Mouse (Mus musculus) forelimb bud, embryonic 11.5 days (tissue): Measurements from ENCODE around the gene Hes6.

Source experiments
- DNase-seq: peaks from one replicate; pipeline ENCODE4 v3.0.0-alpha.2; 2012; ENCODE audit warnings: low read depth, low spot score

Gene Hes6

DNA sequence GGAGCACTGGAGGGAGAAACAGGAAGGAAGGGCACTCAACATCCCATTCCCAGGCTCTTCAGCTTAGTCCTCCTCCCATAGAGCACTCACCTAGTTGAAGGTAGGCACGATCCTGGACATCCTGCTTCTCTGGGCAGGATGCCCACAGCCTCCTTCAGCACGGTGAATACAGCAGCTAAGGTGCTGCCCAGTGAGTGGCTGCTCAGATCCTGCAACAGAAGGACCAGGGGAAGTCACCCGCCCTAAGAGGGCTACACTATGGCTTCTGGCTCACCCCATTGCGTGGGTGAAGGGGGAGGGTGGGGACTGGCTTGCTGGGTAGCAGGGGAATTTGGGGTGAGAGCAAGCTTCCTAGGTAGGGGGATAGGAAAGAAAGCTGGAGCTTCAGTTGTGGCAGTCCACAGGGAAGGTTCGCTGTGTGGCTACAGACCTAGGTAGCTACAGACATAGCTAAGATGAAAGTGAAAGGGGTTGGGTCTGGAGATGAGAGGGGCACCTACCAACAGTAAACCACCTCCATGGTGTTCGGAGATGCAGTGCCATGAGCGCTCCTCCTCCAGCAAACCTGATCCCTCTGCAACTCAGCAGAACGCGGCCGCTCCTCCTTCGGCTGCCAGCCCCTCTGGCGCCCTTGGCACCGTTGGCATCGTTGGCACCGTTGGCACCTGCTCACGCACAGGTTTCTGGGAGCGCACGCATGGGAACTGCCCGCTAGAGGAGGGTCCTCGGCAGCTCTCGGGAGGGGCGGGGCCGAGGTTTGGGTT lies 8.2 kb downstream of the Hes6 start:
- DNase-seq, result no peak

DNA sequence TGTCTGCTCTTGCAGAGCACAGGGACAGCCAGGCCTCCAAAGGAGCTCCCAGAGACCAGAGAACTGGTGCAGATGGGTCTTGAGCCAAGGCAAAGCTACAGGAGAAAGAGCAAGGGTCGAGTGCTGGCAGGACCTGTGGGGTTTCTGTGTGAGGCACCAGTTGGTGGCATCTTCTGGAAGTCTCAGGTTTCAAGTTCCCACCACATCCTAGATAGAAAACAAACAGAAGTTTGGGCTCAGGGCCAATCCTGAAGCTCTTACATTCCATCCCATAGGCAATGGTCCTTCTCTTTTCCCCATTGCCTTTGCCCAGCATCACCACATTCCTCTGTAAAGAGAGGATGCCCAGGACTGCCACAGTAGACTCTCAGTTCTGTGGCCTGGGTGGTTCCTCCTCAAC lies 8.9 kb downstream of the Hes6 start:
- DNase-seq, result no peak

DNA sequence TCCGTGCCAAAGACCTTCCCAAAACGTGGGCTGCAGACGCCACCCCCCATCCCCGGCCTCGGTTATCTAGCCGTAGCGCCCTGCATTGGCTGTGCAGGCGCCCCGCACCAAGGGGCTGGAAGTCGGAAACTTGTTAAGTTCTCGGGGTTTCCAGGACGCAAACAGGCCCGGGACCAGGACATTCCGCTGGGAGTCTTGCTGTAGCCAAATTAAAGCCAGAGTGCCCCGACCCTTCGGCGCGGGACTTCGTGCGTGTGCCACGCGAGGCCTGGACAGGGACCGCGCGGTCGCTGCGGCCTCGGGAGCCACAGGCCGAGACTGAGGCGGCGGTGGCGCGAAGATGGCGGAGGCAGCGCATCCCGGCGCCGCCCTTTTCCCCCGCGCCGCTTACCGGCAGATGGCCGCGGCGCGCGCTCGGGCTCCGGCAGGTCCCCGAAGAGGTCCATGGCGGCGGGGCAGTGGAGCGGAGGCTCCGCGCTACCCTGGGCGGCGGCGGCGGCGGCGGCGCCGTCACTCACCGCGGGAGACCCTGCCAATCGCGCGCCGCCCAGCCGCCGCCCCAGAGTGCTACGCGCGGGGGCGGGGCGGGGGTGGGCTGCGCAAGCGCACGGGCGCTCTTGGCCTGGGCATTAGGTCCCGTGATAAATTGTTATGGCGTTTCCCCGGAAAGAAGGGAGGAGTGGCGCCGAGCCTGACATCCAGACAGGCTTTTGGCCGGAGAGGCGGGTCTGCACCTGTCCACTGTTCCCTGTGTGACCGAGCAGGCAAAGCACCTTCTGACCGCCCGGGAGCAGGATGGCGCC lies 15.4 kb downstream of the Hes6 start, which contains the start of gene Ilkap:
TSS of gene Ilkap (minus strand) at position 556 of the 803 bp plus-strand sequence.
- DNase-seq, result peak; percentile 77

DNA sequence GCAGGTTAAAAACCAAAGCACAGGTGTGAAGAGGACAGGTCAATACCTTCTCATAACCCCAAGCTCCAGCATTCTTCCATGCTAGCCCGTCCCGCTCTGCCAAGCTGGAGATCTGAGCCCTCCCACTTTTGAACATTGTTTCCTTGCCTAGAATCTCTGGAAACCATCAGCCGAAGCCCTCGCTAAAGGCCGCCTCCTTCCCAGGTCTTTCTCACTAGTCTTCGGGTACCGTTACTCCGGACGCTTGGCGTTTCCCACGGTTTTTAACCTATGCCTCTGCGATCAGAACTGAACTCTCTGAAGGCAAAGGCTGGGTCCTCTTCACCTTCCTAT lies 15.9 kb downstream of the Hes6 start:
- DNase-seq, result no peak

DNA sequence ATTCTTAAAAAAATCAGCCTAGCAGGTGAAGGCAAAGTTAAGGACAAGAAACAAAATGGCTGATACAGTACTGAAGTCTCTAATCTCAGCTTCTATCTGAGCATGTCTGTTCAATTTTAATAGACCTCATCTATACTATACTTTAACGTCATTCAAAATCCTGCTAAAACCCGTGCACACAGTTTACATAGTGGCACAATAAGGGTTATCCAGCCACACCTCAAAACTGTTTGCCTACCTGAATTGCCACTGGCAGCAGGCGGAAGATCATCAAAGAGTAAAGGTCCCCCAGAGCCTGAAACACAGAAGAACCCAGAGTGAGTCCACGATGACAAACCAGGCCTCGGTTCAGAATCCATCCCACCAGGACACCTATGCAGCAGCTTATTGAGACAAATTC lies 23.5 kb downstream of the Hes6 start:
- no peak for DNase-seq

DNA sequence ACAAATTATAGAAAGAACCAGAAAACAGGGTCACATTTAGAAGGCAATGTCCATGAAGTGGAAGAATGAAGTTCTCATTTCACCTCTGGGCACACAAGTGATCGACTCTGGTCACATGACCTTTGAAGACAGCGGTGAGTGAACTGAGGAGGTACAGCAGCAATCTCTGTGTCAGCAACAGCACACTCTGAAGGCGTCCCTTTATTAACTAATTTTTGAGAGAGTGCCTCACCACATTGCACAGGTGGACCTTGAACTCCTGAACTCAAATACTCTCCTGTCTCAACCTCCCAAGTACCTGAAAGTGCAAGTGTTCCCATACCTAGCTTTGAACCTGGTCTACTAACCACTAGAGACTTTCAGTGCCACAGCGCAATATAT lies 32.8 kb downstream of the Hes6 start:
- DNase-seq, result no peak

DNA sequence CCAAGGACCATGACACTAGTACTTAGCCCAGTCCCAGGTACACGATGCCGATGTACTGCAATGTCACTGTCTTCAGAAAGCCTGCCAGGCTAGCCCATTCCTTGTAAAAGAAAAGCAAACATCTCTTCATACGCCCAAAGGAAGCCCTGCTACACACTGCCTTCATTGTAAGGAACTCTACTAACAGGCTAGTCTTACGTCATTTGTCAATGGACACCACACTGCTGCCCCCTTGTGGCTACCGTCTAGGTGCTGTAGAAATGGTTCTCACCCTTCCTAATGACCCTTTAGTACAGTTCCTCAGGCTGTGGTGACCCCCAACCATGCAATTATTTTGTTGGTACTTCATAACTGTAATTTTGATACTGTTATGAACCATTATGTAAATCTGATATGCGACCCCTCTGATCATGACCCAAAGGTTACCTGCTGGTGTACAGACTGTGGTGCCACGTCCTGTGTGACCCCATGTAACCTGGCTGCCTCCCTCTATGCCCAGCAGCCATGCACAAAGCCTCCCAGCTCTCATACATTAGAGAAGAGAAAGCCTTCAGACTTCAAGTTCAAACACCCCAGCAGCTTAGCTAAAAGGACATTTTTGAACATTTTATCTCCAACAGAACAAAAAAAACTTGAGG lies 33.3 kb downstream of the Hes6 start:
- DNase-seq, result peak; percentile 82

DNA sequence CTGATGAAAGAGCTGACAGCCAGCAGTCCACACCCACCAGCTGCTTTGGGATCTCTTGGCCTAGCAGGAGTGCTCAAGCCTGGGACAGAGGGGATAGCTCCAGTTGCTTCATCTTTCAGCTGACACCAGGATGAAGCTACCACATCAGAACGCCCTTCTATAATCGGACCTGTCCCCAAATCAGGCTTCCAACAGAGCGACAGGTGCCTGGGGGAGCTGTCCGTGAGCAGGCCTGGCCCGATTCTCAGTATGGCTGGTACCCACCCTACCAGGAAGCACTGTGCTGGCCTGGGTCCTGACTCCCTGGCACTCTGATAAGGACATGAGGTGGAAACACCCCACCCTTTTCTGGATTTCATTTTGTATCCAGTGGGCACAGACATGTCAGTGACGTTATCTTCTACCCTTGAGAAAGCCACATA lies 40.4 kb downstream of the Hes6 start:
- no peak for DNase-seq

DNA sequence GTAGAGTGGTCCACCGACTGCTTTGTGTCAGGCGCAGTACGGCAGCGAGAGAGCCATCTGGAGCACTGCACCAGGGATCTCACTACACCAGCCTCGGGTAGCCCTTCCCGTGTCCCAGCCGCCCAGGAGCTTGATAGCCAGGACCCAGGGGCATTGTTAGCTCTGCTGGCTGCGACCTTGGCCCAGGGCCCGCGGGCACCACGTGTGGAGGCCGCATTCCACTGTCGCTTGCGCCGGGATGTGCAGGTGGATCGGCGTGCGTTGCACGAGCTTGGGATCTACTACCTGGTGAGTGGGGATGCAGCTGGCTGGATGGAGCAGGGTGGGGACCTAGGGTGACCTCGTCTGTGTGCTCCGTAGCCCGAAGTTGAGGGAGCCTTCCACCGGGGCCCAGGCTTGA lies 43.8 kb downstream of the Hes6 start:
- no peak for DNase-seq

DNA sequence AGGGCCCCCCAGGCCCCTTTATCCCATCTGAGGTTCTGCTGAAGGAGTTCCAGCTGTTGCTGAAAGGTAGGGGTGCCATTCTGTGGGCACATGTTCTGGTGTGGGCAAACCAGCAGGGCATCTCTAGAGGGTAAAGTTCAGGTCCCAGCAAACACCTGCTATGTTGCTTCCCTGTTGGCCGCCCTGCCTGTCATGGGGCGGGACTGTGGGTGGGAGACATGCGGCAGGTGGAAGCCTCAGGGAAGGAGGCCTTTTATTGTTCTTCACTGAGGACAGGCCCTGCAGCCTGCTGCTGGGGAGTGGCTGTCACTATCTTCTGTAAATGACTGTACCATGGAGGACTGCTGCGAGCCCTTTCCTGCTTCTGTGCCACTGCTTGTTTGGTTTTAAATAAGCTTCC lies 44.4 kb downstream of the Hes6 start:
- no peak for DNase-seq

DNA sequence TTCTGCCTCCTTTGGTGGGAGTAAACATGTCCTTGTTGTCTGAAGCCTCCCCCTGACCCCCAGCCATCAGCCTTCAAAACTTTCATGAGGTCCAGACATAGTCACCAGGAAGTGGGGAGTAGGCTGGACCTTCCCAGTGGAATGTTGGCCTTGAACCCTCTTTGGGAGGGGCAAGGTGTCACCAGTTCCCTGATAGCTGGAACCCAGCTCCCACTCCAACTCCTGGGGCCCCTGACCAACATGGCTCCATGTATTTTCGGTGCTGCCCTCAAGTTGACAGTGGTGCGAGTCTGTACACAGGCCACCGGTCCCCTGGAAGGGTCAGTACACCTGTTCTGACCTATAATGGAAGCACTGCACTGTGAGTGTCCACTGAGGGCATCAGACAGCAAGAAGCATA lies 46.5 kb downstream of the Hes6 start:
- DNase-seq, result no peak

DNA sequence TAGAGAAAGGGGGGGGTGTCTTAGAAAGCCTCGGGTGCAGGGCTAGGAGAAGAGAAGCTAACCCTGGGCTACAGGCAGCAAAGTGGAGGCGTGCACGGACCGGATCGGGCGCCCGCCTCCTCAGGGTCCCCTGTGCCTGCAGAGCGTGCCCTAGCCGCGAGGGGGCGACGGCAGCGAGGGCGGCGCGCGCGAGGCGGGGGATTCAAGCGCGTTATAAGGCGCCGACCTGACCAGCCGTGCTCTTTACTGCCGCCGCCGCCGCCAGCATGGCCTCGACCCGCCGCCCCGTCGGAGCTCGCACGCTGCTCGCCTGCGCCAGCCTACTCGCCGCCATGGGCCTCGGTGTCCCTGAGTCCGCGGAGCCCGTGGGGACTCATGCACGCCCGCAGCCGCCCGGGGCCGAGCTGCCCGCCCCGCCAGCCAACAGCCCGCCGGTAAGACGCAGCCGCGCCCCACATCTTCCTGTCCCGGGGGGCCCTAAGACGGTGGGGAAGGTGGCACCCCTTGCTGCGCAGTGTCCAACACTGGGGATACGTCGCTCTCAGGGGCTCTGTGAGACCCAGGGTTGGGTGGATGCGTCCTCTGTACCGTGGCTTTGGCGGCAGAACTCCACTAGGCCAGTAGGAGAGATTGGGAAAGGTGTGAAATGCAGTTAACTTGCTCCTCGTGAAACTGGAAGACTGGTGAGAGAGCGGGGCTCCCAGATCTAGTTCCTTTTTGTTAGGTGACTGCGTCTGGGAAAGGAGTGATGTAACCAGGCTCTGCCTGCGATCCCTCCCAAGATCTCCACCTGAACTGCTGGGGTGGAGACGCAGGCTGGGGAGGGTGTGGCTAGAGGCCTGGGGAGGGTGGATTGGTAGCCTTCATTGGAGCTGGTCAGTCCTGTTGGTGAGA lies 47.4 kb downstream of the Hes6 start, which contains the start of gene Erfe:
TSS of gene Erfe (plus strand) at position 216 of the 894 bp plus-strand sequence.
- DNase-seq, result peak; percentile 43

DNA sequence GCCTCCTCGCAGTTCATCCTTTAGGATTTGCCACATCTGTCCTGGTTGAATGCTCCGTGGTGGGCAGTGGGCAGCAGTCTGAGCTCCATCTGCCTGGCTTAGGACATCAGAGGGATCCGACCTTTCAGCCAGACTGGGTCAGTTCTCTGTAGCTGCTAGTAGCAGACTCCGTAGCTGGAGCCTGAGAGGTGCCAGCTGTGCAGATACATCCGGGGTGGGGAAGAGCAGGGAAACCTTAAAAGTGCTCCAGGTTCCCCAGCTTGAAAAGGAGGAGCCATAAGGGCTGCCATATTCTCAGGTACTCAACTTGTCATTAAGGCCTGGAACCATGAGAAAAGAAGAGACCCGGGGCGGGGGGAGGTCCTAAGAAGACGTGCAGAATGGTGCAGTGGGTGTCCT lies 48.0 kb downstream of the Hes6 start:
- no peak for DNase-seq

DNA sequence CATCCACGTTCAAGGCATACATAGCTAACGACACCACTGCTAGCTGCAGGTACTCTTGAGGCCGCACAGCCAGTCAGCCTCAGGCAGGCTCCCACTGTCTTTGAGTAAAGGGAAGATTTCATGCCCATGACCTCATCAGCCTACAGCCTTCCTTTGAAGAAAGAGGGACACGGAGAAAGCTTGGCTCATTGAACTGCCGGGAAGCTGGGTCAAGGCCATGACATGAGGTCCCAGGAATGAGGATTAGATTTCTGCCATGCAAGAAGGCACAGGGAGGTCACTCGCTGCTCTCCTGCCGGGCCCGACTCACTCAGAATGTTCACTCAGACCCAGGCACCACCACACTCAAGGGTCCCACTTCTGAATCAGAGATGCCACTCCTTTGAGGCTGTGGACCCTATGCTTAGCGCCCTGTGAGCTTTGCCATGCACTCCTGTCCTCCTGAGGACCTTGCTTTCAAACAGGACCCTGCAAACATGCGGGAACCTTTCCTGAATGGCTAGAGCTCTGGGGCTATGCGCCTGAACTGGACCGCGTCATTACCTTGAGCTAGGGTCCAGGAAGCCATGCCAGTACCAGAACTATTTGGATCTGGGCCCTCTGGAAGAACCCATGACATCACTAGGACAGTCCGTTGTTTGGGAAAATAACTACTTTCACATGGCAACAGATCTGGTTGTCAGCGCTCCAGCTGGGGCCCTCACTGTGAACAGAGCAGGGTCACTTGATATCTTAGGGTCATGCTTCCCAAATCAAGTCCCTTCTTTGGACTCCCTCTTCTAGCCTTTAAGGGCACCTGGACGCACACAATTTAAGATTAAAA lies 48.8 kb downstream of the Hes6 start:
- no peak for DNase-seq

DNA sequence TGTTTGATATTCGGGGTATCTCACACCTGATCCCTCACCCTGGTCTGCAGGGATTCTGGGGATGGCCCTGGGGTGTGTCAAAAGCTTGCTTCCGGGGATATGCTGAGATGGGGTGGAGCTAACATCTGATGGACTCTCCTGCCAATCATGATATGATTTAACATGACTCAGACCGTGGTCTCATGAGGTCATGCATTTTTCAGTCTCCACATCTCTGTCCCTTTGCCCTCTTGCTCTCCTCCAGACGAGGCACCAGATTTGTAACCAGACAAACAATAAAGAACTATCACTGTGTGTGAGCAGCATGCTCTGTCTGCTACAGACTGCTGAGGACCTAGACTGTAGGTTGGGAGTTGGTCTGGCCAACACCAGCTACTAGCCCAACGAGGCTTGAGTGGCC lies 51.7 kb downstream of the Hes6 start:
- DNase-seq, result no peak
